In the genomic region with DNA sequence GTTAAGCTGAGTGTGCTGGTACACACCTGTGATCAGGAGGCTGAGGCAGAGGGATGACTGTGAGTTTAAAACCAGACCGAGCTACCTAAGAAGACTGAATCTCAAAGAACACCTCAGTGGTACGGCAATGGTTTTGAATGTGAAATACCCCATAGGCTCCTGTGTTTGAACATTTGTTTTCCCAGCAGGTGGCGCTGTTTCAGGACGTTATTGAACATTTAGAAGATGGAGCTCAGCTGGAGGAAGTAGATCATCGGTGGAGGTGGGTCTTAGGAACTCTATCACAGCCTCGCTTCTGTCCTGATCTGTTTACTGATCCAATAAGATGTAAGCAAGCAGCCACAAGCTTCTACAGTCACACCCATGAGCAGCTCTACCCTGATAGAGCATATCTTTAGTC, we compare ENCODE assay signal across 19 mouse cellular contexts. TPM values are rescaled to one million over a fixed set of nuclear protein-coding genes. Genes with fewer than 3 reads are reported as not detected.
DNase-seq lines count a peak whose midpoint lies in the region; ATAC-seq and TF ChIP-seq lines count a peak whose summit lies in the region.
"Had no signal": no experiment of that assay in that cellular context is flagged by ENCODE, and none has a peak within 500 bp of the region (broad histone marks: within the 10 kb centered on the region; RNA-seq: fewer than 3 reads in every experiment).

No protein-coding gene starts in this region.

- H3K27me3 ChIP-seq in liver, adult 2 months (ENCODE audit: control insufficient read depth, insufficient read depth, low read length) = no peaks in the 10 kb centered on the region
- H3K27me3 ChIP-seq in liver, embryonic 11.5 days (replicated peaks; ENCODE audit: control insufficient read depth, insufficient read depth, low read length) = no peaks in the 10 kb centered on the region
- H3K27me3 ChIP-seq in E14TG2a.4 (ENCODE audit: insufficient read depth, low read length) = peaks cover 36% of the 10 kb centered on the region
- no peaks in the 10 kb centered on the region for H3K27me3 ChIP-seq in forebrain, embryonic 13.5 days
- H3K27me3 ChIP-seq: heart, embryonic 15.5 days; hindbrain, embryonic 13.5 days; limb, embryonic 15.5 days; stomach, embryonic 15.5 days had no signal

- no peak overlapping the region for H3K4me2 ChIP-seq in liver, embryonic 11.5 days
- no peak overlapping the region for H3K4me2 ChIP-seq in forebrain, embryonic 13.5 days
- H3K4me2 ChIP-seq: heart, embryonic 15.5 days; hindbrain, embryonic 13.5 days; limb, embryonic 15.5 days; stomach, embryonic 15.5 days had no signal

- no peak for ATAC-seq in CD4-positive, CD25-positive, alpha-beta regulatory T cell, adult 4 months
- ATAC-seq in liver, embryonic 11.5 days (replicated peaks; ENCODE audit: low FRiP score) = no peak
- no peak for ATAC-seq in activated CD4-positive, CD25-positive, alpha-beta regulatory T cell, adult 4 months
- ATAC-seq in forebrain, embryonic 13.5 days = no peak

- DNase-seq in CD4-positive, CD25-positive, alpha-beta regulatory T cell, adult 2 months (ENCODE audit: low read depth, low spot score) = peak; percentile 51
- DNase-seq in liver, adult 2 months (ENCODE audit: extremely low read depth, low read depth, low spot score) = no peak
- no peak for DNase-seq in liver, embryonic 11.5 days (ENCODE audit: low spot score)
- peak; percentile 3 for DNase-seq in mesoderm, embryonic 11.5 days (ENCODE audit: low read depth, low spot score)
- DNase-seq: adrenal gland, adult 8-10 months; cerebellum, adult 9-10 months; gastrocnemius, postnatal 14 days; kidney, adult 9 months; midbrain, embryonic 14.5 days; right cerebral cortex, postnatal 4 days had no signal

- no peak overlapping the region for H3K4me3 ChIP-seq in liver, adult 2 months (ENCODE audit: insufficient read depth, low read depth, low read length)
- H3K4me3 ChIP-seq in liver, embryonic 11.5 days (ENCODE audit: low read depth, low read length) = no peak overlapping the region
- H3K4me3 ChIP-seq in E14TG2a.4 (replicated peaks; ENCODE audit: low read length) = no peak overlapping the region
- H3K4me3 ChIP-seq in forebrain, embryonic 13.5 days = no peak overlapping the region
- H3K4me3 ChIP-seq: embryonic facial prominence, embryonic 10.5 days; heart, embryonic 15.5 days; hindbrain, embryonic 13.5 days; limb, embryonic 15.5 days; stomach, embryonic 15.5 days had no signal

- no peak for TF ChIP-seq POLR2A in liver, adult 2 months (IDR thresholded peaks at IDR 0.05; ENCODE audit: extremely low read depth, insufficient read depth, low read length)

- no peaks in the 10 kb centered on the region; the same call in 1 of the 2 replicates for H3K4me1 ChIP-seq in liver, adult 2 months (ENCODE audit: control insufficient read depth, insufficient read depth, low read length)
- no peaks in the 10 kb centered on the region for H3K4me1 ChIP-seq in liver, embryonic 11.5 days (replicated peaks; ENCODE audit: control insufficient read depth, insufficient read depth, low read length)
- H3K4me1 ChIP-seq in E14TG2a.4 (replicated peaks; ENCODE audit: low read depth, low read length) = no peaks in the 10 kb centered on the region
- no peaks in the 10 kb centered on the region for H3K4me1 ChIP-seq in forebrain, embryonic 13.5 days
- H3K4me1 ChIP-seq: embryonic facial prominence, embryonic 10.5 days; heart, embryonic 15.5 days; hindbrain, embryonic 13.5 days; limb, embryonic 15.5 days; stomach, embryonic 15.5 days had no signal

- no peaks in the 10 kb centered on the region for H3K79me2 ChIP-seq in liver, adult 2 months (ENCODE audit: control insufficient read depth, insufficient read depth, low read length)

- WGBS in liver, adult 2 months = 82% methylated on average over 6 of the region's 6 CpGs
- 74% methylated on average over 6 of the region's 6 CpGs for WGBS in liver, embryonic 11.5 days
- WGBS in forebrain, embryonic 13.5 days = 79% methylated on average over 6 of the region's 6 CpGs

- H3K36me3 ChIP-seq in liver, adult 2 months (ENCODE audit: control insufficient read depth, insufficient read depth, low read length) = no peaks in the 10 kb centered on the region
- H3K36me3 ChIP-seq in liver, embryonic 11.5 days (ENCODE audit: control insufficient read depth, insufficient read depth, low read length) = no peaks in the 10 kb centered on the region
- H3K36me3 ChIP-seq in E14TG2a.4 (ENCODE audit: insufficient read depth, low read length) = no peaks in the 10 kb centered on the region
- no peaks in the 10 kb centered on the region for H3K36me3 ChIP-seq in forebrain, embryonic 13.5 days (ENCODE audit: poor library complexity, severe bottlenecking)
- H3K36me3 ChIP-seq: embryonic facial prominence, embryonic 10.5 days; heart, embryonic 15.5 days; hindbrain, embryonic 13.5 days; limb, embryonic 15.5 days; stomach, embryonic 15.5 days had no signal

- H3K9me3 ChIP-seq in liver, embryonic 11.5 days (ENCODE audit: control insufficient read depth, low read length) = 0 out of 2 replicates have a peak, but pooled peaks cover 2% of the 10 kb centered on the region
- H3K9me3 ChIP-seq in E14TG2a.4 (ENCODE audit: low read length) = peaks cover 15% of the 10 kb centered on the region
- peaks cover 8% of the 10 kb centered on the region; the same call in 1 of the 2 replicates for H3K9me3 ChIP-seq in forebrain, embryonic 13.5 days (replicated peaks)
- H3K9me3 ChIP-seq: heart, embryonic 15.5 days; limb, embryonic 15.5 days; stomach, embryonic 15.5 days had no signal

- 0 out of 2 replicates have a peak, but pooled peaks have one; percentile 6 for TF ChIP-seq CTCF in liver, adult 2 months (IDR thresholded peaks at IDR 0.05; ENCODE audit: low read depth, low read length)
- peak; percentile 26; the same call in 1 of the 2 replicates for TF ChIP-seq CTCF in E14TG2a.4 (conservative IDR thresholded peaks at IDR 0.05; ENCODE audit: low read length)

- H3K27ac ChIP-seq in liver, adult 2 months (replicated peaks; ENCODE audit: insufficient read depth, low read depth, low read length) = no peak overlapping the region
- H3K27ac ChIP-seq in liver, embryonic 11.5 days (ENCODE audit: low read depth, low read length) = no peak overlapping the region
- no peak overlapping the region for H3K27ac ChIP-seq in forebrain, embryonic 13.5 days
- H3K27ac ChIP-seq: embryonic facial prominence, embryonic 10.5 days; heart, embryonic 15.5 days; hindbrain, embryonic 13.5 days; limb, embryonic 15.5 days; stomach, embryonic 15.5 days had no signal

- no peak overlapping the region for H3K9ac ChIP-seq in liver, adult 2 months (ENCODE audit: low read depth, low read length)
- H3K9ac ChIP-seq in liver, embryonic 11.5 days (ENCODE audit: low read depth, low read length) = no peak overlapping the region
- no peak overlapping the region for H3K9ac ChIP-seq in forebrain, embryonic 13.5 days
- H3K9ac ChIP-seq: heart, embryonic 15.5 days; hindbrain, embryonic 13.5 days; limb, embryonic 15.5 days; stomach, embryonic 15.5 days had no signal

RNA-seq across cellular contexts. Expression of a gene that starts 28.3 kb away (rescaled TPM):
- polyA plus RNA-seq in CD4-positive, CD25-positive, alpha-beta regulatory T cell, adult 4 months (2017; shearing (Covaris generic)) = not detected
- not detected in 2 replicates for total RNA-seq in liver, adult 2 months (2014; rRNA removed)
- polyA plus RNA-seq in liver, adult 2 months (2012; rRNA removed) = not detected in 2 replicates
- not detected in 2 replicates for polyA plus RNA-seq in liver, embryonic 11.5 days (2014; fragmentation: Nextera tagmentation; extraction: Ambion mirVana)
- not detected for polyA plus RNA-seq in activated CD4-positive, CD25-positive, alpha-beta regulatory T cell, adult 4 months (2017; shearing (Covaris generic))
- 11.7 and 14.4 TPM in 2 replicates for polyA plus RNA-seq in forebrain, embryonic 13.5 days (2015; fragmentation: Nextera tagmentation; extraction: Ambion mirVana)
- total RNA-seq: gastrocnemius, postnatal 14 days had no signal
- polyA plus RNA-seq: limb, embryonic 15.5 days had no signal

Comparison
In these comparisons a context has a peak if more than half of its experiments do, and no peak if none do; other contexts are left out.
1. DNase-seq: peak in CD4-positive, CD25-positive, alpha-beta regulatory T cell, adult 2 months (single experiment) and mesoderm, embryonic 11.5 days (single experiment); none in liver, adult 2 months (single experiment) and liver, embryonic 11.5 days (single experiment).
2. RNA of a gene that starts 28.3 kb away (polyA plus RNA-seq): 11.7 to 14.4 TPM in forebrain, embryonic 13.5 days; not detected in liver, adult 2 months, not detected in CD4-positive, CD25-positive, alpha-beta regulatory T cell, adult 4 months, not detected in liver, embryonic 11.5 days and not detected in activated CD4-positive, CD25-positive, alpha-beta regulatory T cell, adult 4 months; every median in the first group is over 10 times any median in the second.